12 mouse cellular contexts compared by ENCODE assay signal in genomic region chr7:99449063-99449462, GRCm38 (mm10). TPM values are rescaled to one million over a fixed set of nuclear protein-coding genes. Genes with fewer than 3 reads are reported as not detected.
DNase-seq lines count a peak whose midpoint lies in the region; ATAC-seq and TF ChIP-seq lines count a peak whose summit lies in the region.
"Had no signal": no experiment of that assay in that cellular context is flagged by ENCODE, and none has a peak within 500 bp of the region (broad histone marks: within the 10 kb centered on the region; RNA-seq: fewer than 3 reads in every experiment).

No protein-coding gene starts in this region.

- no peak overlapping the region for H3K4me2 ChIP-seq in hindbrain, embryonic 14.5 days (replicated peaks)
- H3K4me2 ChIP-seq in kidney, embryonic 14.5 days (replicated peaks; ENCODE audit: low read depth, low read length) = no peak overlapping the region

- peaks cover 5% of the 10 kb centered on the region; the same call in 1 of the 2 replicates for H3K4me1 ChIP-seq in hindbrain, embryonic 14.5 days (replicated peaks; ENCODE audit: control insufficient read depth, insufficient read depth, low read length)
- peaks cover 45% of the 10 kb centered on the region for H3K4me1 ChIP-seq in olfactory bulb, adult 2 months (ENCODE audit: control insufficient read depth, insufficient read depth, low read length)
- peaks cover 8% of the 10 kb centered on the region for H3K4me1 ChIP-seq in kidney, embryonic 14.5 days (ENCODE audit: control insufficient read depth, insufficient read depth, low read length)

- peak; percentile 68 for ATAC-seq in common myeloid progenitor, adult 5-6 weeks (replicated peaks; ENCODE audit: low read depth, poor library complexity, severe bottlenecking)
- ATAC-seq in hindbrain, embryonic 14.5 days (ENCODE audit: low FRiP score) = no peak
- ATAC-seq in kidney, embryonic 14.5 days (ENCODE audit: low FRiP score, low TSS enrichment) = no peak

- H3K4me3 ChIP-seq in layer of hippocampus, adult 2 months = no peak overlapping the region
- H3K4me3 ChIP-seq in hindbrain, embryonic 14.5 days (replicated peaks; ENCODE audit: low read length) = no peak overlapping the region
- H3K4me3 ChIP-seq in olfactory bulb, adult 2 months (ENCODE audit: insufficient read depth, low read depth, low read length) = no peak overlapping the region
- H3K4me3 ChIP-seq in kidney, embryonic 14.5 days (ENCODE audit: low read length) = no peak overlapping the region

- 43% methylated on average over 8 of the region's 8 CpGs for WGBS in hindbrain, embryonic 14.5 days
- 41% methylated on average over 8 of the region's 8 CpGs for WGBS in olfactory bulb, adult 2 months
- 58% methylated on average over 8 of the region's 8 CpGs for WGBS in kidney, embryonic 14.5 days

- no peak for TF ChIP-seq CTCF in layer of hippocampus, adult 2 months (conservative IDR thresholded peaks at IDR 0.05)
- no peak for TF ChIP-seq CTCF in olfactory bulb, adult 2 months (IDR thresholded peaks at IDR 0.05; ENCODE audit: insufficient read depth, low read depth, low read length)

- TF ChIP-seq POLR2A in olfactory bulb, adult 2 months (IDR thresholded peaks at IDR 0.05; ENCODE audit: insufficient read depth, low read depth, low read length) = no peak

- H3K9me3 ChIP-seq in hindbrain, embryonic 14.5 days (ENCODE audit: control insufficient read depth, low read length) = no peaks in the 10 kb centered on the region
- H3K9me3 ChIP-seq in kidney, embryonic 14.5 days (ENCODE audit: control insufficient read depth, low read length) = no peaks in the 10 kb centered on the region

- no peak for DNase-seq in layer of hippocampus, adult 2 months (ENCODE audit: low spot score in 2 of 2)
- DNase-seq in layer of hippocampus, postnatal 36 days = no peak
- no peak for DNase-seq in hindbrain, embryonic 14.5 days (ENCODE audit: low spot score)
- no peak for DNase-seq in urinary bladder, postnatal 25 days (ENCODE audit: low spot score)
- DNase-seq in lung, postnatal 36 days = no peak
- DNase-seq: kidney, postnatal 14 days; lung, adult 2 months had no signal

- peak overlapping the region; percentile 72 for H3K27ac ChIP-seq in layer of hippocampus, adult 2 months
- peak overlapping the region; percentile 52; the same call in 1 of the 2 replicates for H3K27ac ChIP-seq in hindbrain, embryonic 14.5 days
- peak overlapping the region; percentile 17 for H3K27ac ChIP-seq in olfactory bulb, adult 2 months (ENCODE audit: insufficient read depth, low read depth, low read length)
- no peak overlapping the region for H3K27ac ChIP-seq in kidney, embryonic 14.5 days (ENCODE audit: low read depth, low read length)

- no peaks in the 10 kb centered on the region for H3K27me3 ChIP-seq in hindbrain, embryonic 14.5 days (ENCODE audit: control insufficient read depth, insufficient read depth, low read length)
- H3K27me3 ChIP-seq in kidney, embryonic 14.5 days (ENCODE audit: control insufficient read depth, insufficient read depth, low read length) = no peaks in the 10 kb centered on the region

- H3K36me3 ChIP-seq in hindbrain, embryonic 14.5 days (replicated peaks; ENCODE audit: control insufficient read depth, insufficient read depth) = 0 out of 2 replicates have a peak, but pooled peaks cover 6% of the 10 kb centered on the region
- no peaks in the 10 kb centered on the region for H3K36me3 ChIP-seq in kidney, embryonic 14.5 days (ENCODE audit: control insufficient read depth, insufficient read depth, low read length)

- H3K9ac ChIP-seq in hindbrain, embryonic 14.5 days = no peak overlapping the region
- no peak overlapping the region for H3K9ac ChIP-seq in kidney, embryonic 14.5 days (ENCODE audit: low read depth, low read length)

RNA-seq across cellular contexts. Expression of gene Klhl35, which starts 16.7 kb away (rescaled TPM):
- 1 to 10 TPM; 2.0 to 2.8 TPM for total RNA-seq in layer of hippocampus, adult 2 months (2021)
- 1 to 10 TPM; 1.9 to 3.9 TPM for total RNA-seq in layer of hippocampus, postnatal 36 days (2021)
- total RNA-seq in common myeloid progenitor, adult 5-6 weeks (2017) = not detected in 2 replicates
- polyA plus RNA-seq in hindbrain, embryonic 14.5 days (2014; fragmentation: Nextera tagmentation; extraction: Ambion mirVana) = 4.1 and 4.7 TPM in 2 replicates
- polyA plus RNA-seq in olfactory bulb, adult 2 months (2012; ENCODE audit: insufficient read depth, insufficient read length, low replicate concordance, missing spikeins) = not detected in 2 replicates
- 1.1 and 1.5 TPM in 2 replicates for polyA plus RNA-seq in kidney, embryonic 14.5 days (2014; fragmentation: Nextera tagmentation; extraction: Ambion mirVana)
- total RNA-seq: heart, postnatal 25 days; neutrophil, adult 5-6 weeks had no signal

RNA-seq across cellular contexts. Expression of gene Rps3, which starts 34.5 kb away (rescaled TPM):
- 100 to 1,000 TPM; 278 to 289 TPM for total RNA-seq in layer of hippocampus, adult 2 months (2021)
- 100 to 1,000 TPM; 250 to 259 TPM for total RNA-seq in layer of hippocampus, postnatal 36 days (2021)
- 1,801 and 2,134 TPM in 2 replicates for total RNA-seq in common myeloid progenitor, adult 5-6 weeks (2017)
- 445 and 515 TPM in 2 replicates for polyA plus RNA-seq in hindbrain, embryonic 14.5 days (2014; fragmentation: Nextera tagmentation; extraction: Ambion mirVana)
- 980 TPM in 1 of 2 replicates, not detected in the other for polyA plus RNA-seq in olfactory bulb, adult 2 months (2012; ENCODE audit: insufficient read depth, insufficient read length, low replicate concordance, missing spikeins)
- 870 and 995 TPM in 2 replicates for polyA plus RNA-seq in kidney, embryonic 14.5 days (2014; fragmentation: Nextera tagmentation; extraction: Ambion mirVana)
